Mouse (Mus musculus): Measurements from ENCODE around the gene Naa80.

DNA sequence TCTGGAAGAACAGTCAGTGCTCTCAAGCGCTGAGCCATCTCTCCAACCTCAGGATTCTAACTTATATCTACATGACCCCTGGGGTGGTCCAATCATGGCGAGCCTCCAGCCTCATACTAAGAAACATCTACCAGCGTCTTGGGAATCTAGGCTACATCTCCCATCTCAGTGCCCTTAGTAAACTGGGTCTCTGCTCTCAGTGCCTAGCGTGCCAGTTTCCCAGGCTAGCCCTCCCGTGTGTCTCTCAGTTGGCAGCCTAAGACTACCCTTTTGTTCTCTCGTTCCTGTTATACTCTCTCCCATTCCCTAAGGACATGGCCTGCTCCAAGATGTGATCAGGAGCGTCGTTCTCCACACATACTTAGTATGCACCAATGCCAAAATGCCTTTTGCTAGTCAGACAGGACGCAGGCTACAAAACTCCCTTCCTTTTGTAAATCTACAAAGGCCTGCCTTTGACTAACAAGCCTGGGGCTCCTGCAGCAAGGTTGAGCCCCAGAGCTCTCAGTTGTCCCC, 52.7 kb downstream of the Naa80 start:
- TF ChIP-seq POLR2A (IDR thresholded peaks at IDR 0.05; ENCODE audit: insufficient read depth, low read depth, low read length) (no peak), CTCF (IDR thresholded peaks at IDR 0.05; ENCODE audit: insufficient read depth, low read depth, low read length) (no peak)

Measured in olfactory bulb, adult 2 months (tissue).